Mouse (Mus musculus) intestine, postnatal 0 days (tissue): ENCODE measurements around the gene Zbtb20. TPM values are rescaled to one million over a fixed set of nuclear protein-coding genes. Genes with fewer than 3 reads are reported as not detected.

Experiments used
- ATAC-seq: fragments of 200-750 bp; cut with Nextera tagmentation; 2 replicates; pipeline ENCODE4 v1.8.0; 2017; ENCODE audit warnings: mild to moderate bottlenecking, moderate TSS enrichment, moderate library complexity
- H3K27ac ChIP-seq: fragments of 300-500 bp; sonication (generic); 2 replicates; pipeline ENCODE4 v1.5.1; 2014; ENCODE audit warnings: mild to moderate bottlenecking, low read depth, low read length, moderate library complexity
- H3K27me3 ChIP-seq: fragments of 300-500 bp; sonication (generic); replicated peaks from 2 replicates; pipeline ENCODE4 v1.6.1; 2014; ENCODE audit warnings: low read length, mixed read lengths; ENCODE audit not compliant: control insufficient read depth, insufficient read depth
- H3K36me3 ChIP-seq: fragments of 300-500 bp; sonication (generic); 2 replicates; pipeline ENCODE4 v1.6.1; 2014; ENCODE audit warnings: mild to moderate bottlenecking, moderate library complexity; ENCODE audit not compliant: control insufficient read depth, insufficient read depth
- H3K4me1 ChIP-seq: fragments of 300-500 bp; sonication (generic); replicated peaks from 2 replicates; pipeline ENCODE4 v1.6.1; 2014; ENCODE audit warnings: antibody characterized with exemption, low read length, mixed read lengths; ENCODE audit not compliant: control insufficient read depth, insufficient read depth
- H3K4me2 ChIP-seq: fragments of 300-500 bp; sonication (generic); replicated peaks from 2 replicates; pipeline ENCODE4 v1.6.1; 2014; ENCODE audit warnings: low read depth, mild to moderate bottlenecking, moderate library complexity
- H3K4me3 ChIP-seq: fragments of 300-500 bp; sonication (generic); 2 replicates; pipeline ENCODE4 v1.5.1; 2014; ENCODE audit warnings: low read depth, low read length
- H3K9ac ChIP-seq: fragments of 300-500 bp; sonication (generic); 2 replicates; pipeline ENCODE4 v1.6.1; 2014; ENCODE audit warnings: mild to moderate bottlenecking, low read depth, low read length
- H3K9me3 ChIP-seq: fragments of 300-500 bp; sonication (generic); 2 replicates; pipeline ENCODE4 v1.6.1; 2016; ENCODE audit warnings: mixed run types; ENCODE audit not compliant: control insufficient read depth
- CTCF ChIP-seq: sonication (generic); IDR thresholded peaks from 2 replicates; pipeline ENCODE4 v1.5.1; 2016; ENCODE audit warnings: low read depth, mild to moderate bottlenecking, control low read depth, antibody characterized with exemption, moderate library complexity
- WGBS: fragments of 180-500 bp; shearing (Covaris S2); extraction: QIAGEN DNeasy Blood & Tissue Kit; methylation state at CpG from one replicate; pipeline ENCODE4 v1.1.7; 2014; 5-methylcytosine and 5-hydroxymethylcytosine counted together
- polyA plus RNA-seq: library from polyadenylated mRNA; unstranded; fragments of >200 nt; fragmentation: Nextera tagmentation; extraction: Ambion mirVana; gene quantifications from 2 replicates; pipeline ENCODE4 v1.2.1, GENCODE M21; 2015

Gene Zbtb20
- polyA plus RNA-seq, 1 experiment from 2014 or later = 10.6 TPM

DNA sequence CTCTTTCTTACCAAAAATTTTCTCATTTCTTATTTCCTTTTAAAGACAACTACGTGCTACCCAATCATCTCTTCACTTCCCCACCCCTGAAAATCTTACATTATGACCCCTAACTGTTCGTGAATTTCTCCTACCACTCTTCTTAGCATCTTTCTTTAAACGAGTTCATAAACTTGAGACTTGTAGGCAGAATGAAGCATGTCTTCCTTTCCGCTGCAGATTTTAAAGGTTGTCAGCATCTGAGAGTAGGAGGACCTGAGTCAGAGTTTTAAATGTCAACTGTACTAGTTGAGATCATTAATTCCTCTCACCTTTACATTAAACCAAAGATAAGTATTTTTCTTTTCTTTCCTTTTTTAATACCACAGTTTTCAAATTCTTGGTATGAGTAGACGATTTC lies 753.0 kb downstream of the Zbtb20 start:
- H3K9ac ChIP-seq = no peak overlapping the region
- no peak overlapping the region for H3K4me2 ChIP-seq
- H3K9me3 ChIP-seq = no peaks in the 10 kb centered on the region
- WGBS = 81% methylated on average over 5 of the region's 5 CpGs
- no peak for TF ChIP-seq CTCF
- ATAC-seq = no peak
- H3K27me3 ChIP-seq = no peaks in the 10 kb centered on the region
- no peaks in the 10 kb centered on the region for H3K36me3 ChIP-seq
- H3K27ac ChIP-seq = no peak overlapping the region
- H3K4me3 ChIP-seq = no peak overlapping the region
- no peaks in the 10 kb centered on the region for H3K4me1 ChIP-seq

DNA sequence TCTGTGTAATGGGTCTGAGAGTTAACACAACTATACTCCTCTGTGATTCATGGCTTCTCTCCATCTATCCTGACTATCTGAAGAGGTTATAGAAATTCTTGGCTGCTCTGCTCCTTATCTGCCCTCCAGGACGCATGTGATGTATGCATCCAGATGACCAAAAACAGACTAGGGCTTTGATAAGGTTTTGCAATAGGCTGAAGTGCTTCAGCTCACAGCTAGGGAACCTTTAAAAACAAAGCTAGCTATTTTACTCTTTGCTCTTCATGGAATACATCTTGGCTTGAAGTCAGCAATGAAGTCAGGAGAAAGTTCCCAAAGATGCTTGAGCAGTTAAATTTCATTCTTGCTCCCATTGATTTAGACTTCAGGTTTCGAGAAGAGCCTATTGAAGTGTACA lies 756.1 kb downstream of the Zbtb20 start:
- no peak overlapping the region for H3K9ac ChIP-seq
- no peak overlapping the region for H3K4me3 ChIP-seq
- no peak overlapping the region for H3K4me2 ChIP-seq
- ATAC-seq = no peak
- no peaks in the 10 kb centered on the region for H3K27me3 ChIP-seq
- H3K9me3 ChIP-seq = no peaks in the 10 kb centered on the region
- 73% methylated on average over 2 of the region's 2 CpGs for WGBS
- no peaks in the 10 kb centered on the region for H3K36me3 ChIP-seq
- H3K27ac ChIP-seq = no peak overlapping the region
- H3K4me1 ChIP-seq = no peaks in the 10 kb centered on the region
- TF ChIP-seq CTCF = no peak

DNA sequence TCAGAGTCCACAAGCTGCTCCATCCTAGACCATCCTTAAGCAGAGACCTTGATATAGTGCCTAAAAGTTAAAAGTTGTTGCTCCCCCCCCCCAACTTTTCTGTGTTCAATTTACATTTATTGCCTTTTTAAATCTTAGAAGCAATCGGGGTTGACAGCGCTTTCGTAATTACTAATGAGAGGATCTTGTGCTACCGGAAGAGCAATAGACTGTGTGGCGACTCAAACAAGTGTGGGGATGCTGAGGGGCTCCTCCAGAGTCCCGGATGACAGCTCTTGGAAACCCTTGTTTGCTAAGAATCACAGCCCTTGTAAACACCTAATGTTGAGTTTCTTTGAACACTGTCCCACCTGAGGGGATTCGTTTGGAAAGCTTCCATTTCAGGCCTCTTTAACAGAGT lies 758.4 kb downstream of the Zbtb20 start:
- TF ChIP-seq CTCF = no peak
- Histone ChIP-seq H3K27me3 (no peaks in the 10 kb centered on the region), H3K27ac (no peak overlapping the region), H3K4me3 (no peak overlapping the region), H3K36me3 (no peaks in the 10 kb centered on the region), H3K9me3 (no peaks in the 10 kb centered on the region), H3K9ac (no peak overlapping the region), H3K4me1 (no peaks in the 10 kb centered on the region), H3K4me2 (no peak overlapping the region)
- no peak for ATAC-seq
- WGBS = 84% methylated on average over 7 of the region's 7 CpGs

DNA sequence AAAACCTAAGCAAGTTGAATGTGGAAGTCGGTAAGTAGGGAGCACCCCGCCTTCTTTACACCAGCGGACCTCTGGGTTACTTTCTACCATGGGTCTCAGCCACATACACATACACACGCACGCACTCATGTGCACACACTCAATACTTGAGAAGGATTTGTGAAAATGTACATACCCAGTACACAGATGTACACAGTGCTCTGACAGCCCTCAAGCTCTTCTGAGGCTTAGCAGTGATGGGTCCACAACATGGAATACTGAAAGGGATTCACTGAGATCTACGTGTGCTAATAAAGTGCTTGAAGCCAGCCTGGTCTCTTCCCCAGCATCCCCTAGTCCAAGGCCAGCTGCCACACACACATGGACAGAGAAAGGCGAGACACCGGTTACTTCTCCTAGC lies 761.6 kb downstream of the Zbtb20 start:
- Histone ChIP-seq H3K4me2 (no peak overlapping the region), H3K4me3 (no peak overlapping the region), H3K9me3 (no peaks in the 10 kb centered on the region), H3K4me1 (no peaks in the 10 kb centered on the region), H3K27me3 (no peaks in the 10 kb centered on the region), H3K36me3 (no peaks in the 10 kb centered on the region), H3K9ac (no peak overlapping the region), H3K27ac (no peak overlapping the region)
- 93% methylated on average over 8 of the region's 8 CpGs for WGBS
- no peak for ATAC-seq
- no peak for TF ChIP-seq CTCF

DNA sequence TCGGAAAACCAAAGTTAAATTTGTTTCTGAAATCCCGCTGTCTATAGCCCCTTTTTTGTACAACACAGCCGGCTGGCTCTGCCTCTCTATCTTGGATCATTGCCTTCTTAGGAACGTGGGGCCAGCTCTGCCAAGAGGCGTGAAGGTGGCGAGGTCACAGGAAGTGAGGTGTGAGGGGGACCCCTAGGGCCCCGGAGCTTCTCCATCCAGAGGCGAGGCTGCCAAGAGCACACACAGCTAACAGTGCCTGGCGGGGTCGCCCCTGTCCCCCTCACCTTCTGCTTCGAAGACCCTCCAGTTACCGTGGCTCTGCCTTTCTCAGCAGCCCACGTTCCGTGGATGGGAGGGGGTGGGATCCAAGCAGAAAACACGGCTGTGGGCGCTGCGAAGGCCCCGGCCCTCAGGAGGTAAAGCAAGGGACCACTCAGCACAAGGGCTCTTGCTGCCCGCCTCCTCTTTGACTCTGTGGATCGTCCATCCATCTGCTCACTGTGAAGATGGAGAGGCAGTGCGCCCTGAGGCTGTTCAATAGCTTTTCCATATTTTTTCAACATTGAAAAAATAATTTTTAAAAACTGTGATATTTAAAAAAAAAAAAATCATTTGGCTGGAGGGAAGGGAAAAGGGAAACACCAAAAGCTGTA lies 762.8 kb downstream of the Zbtb20 start:
- Histone ChIP-seq H3K4me2 (no peak overlapping the region), H3K4me1 (no peaks in the 10 kb centered on the region), H3K4me3 (no peak overlapping the region), H3K27ac (no peak overlapping the region), H3K9me3 (no peaks in the 10 kb centered on the region), H3K9ac (no peak overlapping the region), H3K36me3 (no peaks in the 10 kb centered on the region), H3K27me3 (no peaks in the 10 kb centered on the region)
- TF ChIP-seq CTCF = no peak
- no peak for ATAC-seq
- 77% methylated on average over 21 of the region's 21 CpGs for WGBS

DNA sequence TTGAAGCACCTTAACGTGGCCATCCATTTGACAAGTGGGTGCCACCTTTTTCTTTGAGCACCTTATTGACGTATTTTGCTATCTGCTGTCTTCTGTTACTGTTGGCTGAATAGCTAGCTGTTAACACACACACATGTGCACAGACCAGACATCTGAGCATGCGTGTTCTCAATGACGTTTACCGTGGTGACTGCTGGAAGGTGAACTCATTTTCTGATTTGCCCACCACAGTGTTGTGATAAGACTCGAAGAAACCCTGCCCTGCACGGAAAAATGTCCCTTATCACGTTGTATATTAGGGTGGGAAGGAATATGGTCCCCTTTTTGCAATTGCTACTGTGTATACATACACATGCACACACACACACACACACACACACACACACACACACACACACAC lies 765.5 kb downstream of the Zbtb20 start:
- Histone ChIP-seq H3K36me3 (no peaks in the 10 kb centered on the region), H3K9me3 (no peaks in the 10 kb centered on the region), H3K27me3 (no peaks in the 10 kb centered on the region), H3K4me2 (no peak overlapping the region), H3K9ac (no peak overlapping the region), H3K27ac (no peak overlapping the region), H3K4me3 (no peak overlapping the region), H3K4me1 (no peaks in the 10 kb centered on the region)
- TF ChIP-seq CTCF = no peak
- no peak for ATAC-seq
- WGBS = 75% methylated on average over 8 of the region's 8 CpGs

DNA sequence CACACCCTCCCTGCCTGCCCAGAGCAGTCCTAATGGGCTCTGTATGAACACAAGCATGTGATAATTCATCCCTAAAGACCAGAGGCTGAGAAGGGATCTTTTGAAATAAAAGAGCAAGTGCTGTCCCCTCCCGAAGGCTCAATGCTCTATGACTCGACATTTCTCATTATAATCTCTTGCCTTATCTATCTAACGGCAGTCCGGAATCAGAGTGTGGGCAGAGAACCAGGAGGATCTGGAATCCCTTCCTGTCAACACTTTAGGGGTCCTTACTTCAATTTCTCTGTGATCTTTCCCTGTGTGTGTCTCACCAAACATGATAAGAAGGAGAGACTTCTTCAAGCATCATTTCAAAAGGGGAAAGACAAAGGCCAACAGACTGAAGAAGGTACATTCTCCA lies 770.2 kb downstream of the Zbtb20 start:
- Histone ChIP-seq H3K9me3 (no peaks in the 10 kb centered on the region), H3K27ac (no peak overlapping the region), H3K4me3 (no peak overlapping the region), H3K36me3 (no peaks in the 10 kb centered on the region), H3K4me2 (no peak overlapping the region), H3K27me3 (no peaks in the 10 kb centered on the region), H3K4me1 (no peaks in the 10 kb centered on the region), H3K9ac (no peak overlapping the region)
- ATAC-seq = no peak
- WGBS = 74% methylated on average over 4 of the region's 4 CpGs
- TF ChIP-seq CTCF = no peak
